Mouse (Mus musculus) erythroblast, adult 5-6 weeks (primary cell): ENCODE data around the gene Avil. TPM values are rescaled to one million over a fixed set of nuclear protein-coding genes. Genes with fewer than 3 reads are reported as not detected.

Source experiments
- ATAC-seq: replicated peaks from 2 replicates; pipeline ENCODE4 v1.8.0; 2016; ENCODE audit warnings: moderate number of reproducible peaks, mild to moderate bottlenecking, moderate TSS enrichment, inconsistent platforms; ENCODE audit not compliant: poor library complexity, low FRiP score, severe bottlenecking
- total RNA-seq, 2 experiments: library from RNA; stranded (forward) in 1 of 2; stranded (reverse) in 1 of 2; fragments of 150-400 nt in 1 of 2; fragments of 200-764, 138-1000 nt in 1 of 2; gene quantifications; 2 replicates each; pipeline versions ENCODE4 v1.2.3 to v1.2.4; 2015 to 2017; ENCODE audit warnings: low replicate concordance in 2 of 2

Gene Avil
- total RNA-seq, 2 experiments from 2014 or later = not detected

DNA sequence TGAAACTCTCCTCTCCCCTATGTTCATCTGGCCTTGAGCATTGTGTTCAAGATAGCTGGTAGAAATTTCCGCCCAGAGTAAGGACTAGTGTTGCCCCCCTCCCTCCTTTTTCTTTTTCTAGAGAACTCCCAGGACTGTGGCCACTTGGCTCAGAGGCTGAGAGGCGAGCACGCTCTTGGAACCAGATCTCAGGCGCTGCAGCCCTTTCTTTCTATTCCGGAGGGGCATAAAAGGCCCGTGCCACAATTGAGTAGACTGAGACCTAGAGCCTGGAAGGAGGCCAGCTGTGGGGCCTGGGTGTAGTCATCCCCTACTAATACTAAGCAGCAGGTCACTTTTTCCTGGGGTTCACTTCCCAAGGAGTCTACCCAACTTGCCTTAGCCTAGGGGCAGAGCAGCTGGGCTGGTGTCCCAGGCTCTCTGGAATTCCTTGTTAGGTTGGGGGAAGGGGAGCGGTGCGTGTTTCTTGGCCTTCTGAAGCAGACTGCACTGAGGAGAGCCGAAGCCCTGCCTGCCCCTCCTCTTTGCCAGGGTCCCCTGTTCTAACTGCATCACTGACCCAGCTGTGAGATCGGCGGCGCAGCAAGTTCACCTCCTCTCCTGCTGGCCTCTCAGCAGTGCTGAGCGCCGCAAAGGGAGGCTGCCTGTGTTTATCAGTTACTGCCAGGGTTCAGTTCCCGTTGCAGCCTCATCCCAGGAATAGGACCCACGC is 20.1 kb upstream of the Avil start:
- ATAC-seq = no peak

DNA sequence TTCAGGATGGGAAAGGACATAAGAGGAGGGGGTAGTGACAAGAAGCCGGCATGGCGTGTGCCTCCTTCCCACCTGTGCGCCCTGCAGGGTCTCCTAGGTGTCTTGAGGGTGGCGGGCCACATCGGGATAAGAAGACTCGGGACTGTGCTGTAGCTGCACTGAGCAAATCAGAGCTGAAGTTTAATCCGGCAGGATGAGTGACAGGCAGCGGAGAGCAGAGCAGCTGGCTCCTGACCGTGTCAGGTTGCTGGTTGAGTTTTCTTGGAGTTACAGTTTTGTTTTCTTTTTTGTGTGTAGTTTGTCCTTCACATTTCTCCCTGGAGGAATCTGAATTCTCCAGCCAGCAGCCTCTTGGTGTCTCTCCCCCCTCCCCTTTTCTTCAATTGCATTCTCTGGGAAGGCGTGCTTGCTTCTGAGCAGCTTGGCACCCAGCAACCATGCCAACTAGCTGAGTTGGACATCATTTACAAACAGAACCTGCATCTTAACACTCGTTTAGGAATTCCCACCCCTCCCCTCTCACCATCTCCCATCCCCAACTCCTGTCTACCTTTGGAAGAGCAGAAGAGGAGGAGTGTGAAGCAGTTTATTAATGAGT is 19.5 kb upstream of the Avil start:
- no peak for ATAC-seq

DNA sequence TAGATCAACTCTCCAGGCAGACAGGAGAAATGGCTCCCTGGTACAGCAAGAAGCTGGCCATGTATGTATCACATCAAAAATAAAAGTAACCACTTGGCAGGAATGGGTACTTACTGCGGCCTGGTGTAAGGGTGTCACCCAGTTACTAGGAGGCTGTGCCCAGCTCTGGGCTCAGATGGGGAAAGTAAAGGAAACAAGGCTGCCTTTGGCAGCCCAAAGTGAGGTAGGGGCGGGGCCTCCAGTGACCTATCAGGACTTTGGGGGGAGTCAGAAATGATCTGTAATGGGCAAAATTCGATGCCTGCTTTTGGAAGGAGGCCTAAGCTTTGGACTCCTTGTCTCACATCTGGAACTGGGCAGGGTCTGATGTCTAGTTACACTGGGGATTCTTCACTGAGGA is 18.8 kb upstream of the Avil start:
- no peak for ATAC-seq

DNA sequence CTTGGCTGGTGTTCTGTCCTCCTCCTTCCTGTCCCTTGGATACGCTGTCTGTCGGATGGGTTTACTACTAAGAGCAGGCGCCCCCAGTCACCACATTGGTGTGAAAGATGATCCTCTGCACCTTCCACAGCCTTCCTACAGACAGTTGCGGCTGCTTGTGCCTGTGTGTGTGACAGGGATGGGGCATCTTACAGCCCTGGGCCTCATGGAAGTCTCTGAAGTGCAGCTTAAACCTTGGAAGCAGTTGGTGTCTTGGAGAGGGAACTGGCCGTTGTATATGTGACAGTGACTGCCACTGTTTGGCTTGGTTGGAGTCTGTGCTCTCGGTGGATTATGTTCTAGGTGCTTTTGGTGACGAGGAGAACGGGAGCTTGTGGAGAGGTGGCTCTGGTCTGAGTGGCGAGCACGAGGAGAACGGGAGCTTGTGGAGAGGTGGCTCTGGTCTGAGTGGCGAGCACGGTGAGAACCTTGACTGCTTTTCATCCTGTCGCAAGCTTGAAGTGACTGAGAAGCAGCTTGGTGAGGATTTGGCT is 17.2 kb upstream of the Avil start:
- ATAC-seq = no peak

DNA sequence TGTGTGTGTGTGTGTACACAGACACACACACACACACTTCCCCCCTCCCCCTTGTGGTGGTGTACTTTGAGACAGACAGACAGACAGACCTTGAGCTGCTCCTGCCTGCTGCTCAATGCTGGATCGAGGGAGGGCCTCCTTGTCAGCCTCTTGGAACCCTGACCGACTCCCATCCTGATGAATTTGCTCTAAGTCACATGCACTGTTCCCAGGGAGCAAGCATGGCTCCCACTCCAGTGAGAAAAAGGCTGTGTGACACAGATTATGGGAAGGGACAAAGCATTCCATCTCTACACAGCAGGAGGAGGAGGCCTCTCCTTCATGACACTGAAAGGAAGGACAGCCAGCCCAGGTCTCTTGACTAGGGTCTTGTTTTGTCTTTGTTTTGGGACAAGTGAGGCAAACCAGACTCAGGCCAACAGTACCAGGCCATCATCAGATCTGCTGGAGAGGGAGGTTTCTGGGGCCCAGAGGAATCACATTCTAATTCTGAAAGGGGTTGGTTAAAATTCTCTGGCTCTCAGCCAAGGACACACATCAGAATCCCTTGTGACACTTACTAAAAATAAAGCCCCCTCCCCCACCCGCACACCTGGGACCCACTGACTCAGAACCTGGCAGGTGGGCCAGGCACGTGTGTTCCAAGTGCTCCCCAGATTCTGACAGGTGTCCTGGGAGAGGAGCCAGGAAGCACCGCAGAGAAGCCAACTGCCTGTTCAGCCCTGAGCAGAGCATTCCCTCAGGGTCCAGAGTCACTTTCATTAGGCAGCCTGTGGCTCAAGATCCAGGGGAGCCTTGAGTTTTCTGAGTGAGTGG is 16.1 kb upstream of the Avil start:
- no peak for ATAC-seq

DNA sequence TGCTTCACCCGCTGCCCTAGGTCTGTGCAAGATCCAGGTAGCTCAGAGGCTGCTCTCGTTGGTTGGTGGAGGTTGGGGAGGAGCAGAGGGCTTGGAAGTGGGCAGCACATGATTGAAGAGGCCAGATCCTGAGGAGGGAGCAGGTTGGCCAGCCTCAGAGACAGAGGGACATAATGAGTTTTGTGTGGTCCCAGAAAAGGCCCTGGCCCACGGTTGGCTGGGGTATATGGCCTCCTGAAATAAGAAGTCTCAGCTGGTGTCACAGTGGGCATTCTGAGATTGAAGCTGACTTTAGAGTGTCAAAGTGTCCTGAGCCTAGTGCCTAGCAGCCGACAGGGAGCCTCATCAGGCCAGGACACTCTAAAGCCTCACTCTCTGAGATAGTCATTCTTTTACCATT is 15.4 kb upstream of the Avil start:
- no peak for ATAC-seq

DNA sequence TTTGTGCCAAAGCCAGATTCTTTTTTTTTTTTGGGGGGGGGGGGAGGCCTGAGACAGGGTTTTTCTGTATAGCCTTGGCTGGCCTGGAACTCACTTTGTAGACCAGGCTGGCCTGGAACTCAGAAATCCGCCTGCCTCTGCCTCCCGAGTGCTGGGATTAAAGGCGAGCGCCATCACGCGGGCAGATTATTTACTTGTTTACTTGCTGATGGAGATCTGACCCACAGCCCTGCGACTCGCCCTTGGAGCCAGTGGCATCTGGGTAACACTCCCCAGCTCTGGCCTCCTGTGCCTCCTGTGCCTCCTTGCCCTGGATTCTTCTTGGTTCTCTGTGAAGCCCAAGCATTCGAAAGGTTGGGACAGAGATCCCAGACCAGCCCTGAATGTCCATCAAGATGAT is 14.9 kb upstream of the Avil start:
- ATAC-seq = no peak

DNA sequence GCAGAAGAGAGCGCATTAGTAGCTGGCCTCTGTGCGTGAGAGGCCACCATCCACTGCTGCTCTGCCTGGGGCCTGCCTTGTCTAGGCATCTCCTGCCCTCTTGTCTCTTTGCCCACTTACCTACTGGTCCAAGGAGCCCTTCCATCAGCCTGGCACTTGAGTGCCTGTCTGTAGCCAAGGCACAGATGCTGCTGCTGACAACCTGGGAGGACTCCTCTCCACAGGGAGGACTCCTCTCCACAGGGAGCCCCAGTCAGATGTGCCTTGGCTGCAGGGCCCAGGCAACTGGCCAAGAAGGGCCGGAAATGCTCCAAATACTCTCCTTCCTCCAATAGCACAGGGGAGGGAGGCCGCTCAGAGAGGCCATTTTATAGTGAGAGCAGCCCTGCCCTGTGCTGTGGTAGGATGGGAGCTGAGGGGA is 14.0 kb upstream of the Avil start:
- ATAC-seq = no peak

DNA sequence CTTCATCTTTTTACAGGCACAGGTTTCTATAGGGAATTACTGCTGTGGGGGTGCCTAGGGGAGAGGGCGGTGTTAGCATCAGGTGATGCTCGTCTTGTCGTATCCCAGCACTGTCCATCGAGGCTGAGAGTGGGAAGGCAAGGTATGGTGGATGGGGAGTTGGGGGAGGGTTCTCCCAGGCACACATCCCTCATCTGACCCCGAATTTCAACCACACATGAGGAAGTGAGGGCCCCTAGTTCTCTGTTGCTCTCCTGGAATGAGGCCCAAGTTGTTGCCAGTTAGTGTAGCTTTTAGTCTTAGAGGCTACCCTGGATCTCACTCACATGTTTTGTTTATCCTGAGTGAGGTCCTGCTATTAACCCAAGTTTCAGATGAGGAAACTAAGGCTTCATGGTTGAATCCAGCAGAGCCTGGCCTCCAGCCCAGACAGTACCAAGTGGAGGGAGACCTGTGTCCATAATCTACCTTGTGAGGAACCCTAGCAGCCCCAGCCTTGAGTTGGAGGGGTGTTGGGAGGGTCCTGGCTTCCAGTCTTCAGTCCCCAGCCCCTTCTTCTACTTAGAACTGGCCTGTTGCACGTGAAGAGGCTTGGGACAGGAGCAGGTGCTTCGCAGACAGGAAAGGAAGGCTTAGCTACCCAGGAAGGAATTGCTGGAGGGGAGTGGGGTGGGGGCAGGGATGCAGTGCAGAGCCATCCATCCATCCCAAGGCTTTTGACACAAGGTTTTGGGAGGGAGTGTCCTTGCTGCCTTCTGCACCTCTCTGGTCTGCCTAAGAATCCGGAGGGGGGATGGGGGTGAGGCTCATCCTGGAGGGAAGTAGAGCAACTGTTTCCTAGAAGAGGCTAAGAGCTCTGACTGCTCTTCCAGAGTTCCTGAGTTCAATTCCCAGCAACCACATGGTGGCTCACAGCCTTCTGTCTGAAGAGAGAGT is 13.1 kb upstream of the Avil start:
- no peak for ATAC-seq

DNA sequence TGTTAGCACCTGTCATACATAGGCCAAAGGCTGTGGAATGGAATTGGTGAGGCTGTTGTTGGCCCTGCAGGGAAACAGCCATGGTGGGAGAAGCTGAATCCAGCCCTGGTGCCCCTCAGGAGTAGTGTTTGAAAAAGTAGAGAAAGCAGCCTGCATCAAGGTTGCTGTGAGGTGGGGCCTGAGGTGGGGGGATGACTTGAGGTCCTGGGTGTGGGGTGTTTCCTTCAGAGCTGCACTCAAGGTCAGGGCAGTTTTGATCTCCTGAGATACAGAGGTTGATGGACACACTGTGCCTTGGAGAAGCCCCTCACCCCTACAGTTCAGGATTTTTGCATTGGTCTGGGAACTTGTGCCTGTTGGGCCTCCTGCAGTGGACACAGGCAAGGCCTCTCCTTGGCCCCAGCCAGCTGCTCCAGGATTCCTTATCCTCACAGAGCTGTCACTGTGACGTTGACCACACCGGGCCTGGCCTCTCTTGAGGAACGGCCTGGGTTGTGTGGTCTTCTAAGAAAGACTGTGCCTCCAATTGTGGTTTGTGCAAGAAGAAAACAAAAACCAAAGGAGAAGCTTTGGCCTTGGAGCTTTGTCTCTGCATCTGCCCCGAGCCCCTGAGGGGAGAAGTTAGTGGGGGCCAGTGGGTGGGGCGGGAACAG is 11.9 kb upstream of the Avil start:
- no peak for ATAC-seq

DNA sequence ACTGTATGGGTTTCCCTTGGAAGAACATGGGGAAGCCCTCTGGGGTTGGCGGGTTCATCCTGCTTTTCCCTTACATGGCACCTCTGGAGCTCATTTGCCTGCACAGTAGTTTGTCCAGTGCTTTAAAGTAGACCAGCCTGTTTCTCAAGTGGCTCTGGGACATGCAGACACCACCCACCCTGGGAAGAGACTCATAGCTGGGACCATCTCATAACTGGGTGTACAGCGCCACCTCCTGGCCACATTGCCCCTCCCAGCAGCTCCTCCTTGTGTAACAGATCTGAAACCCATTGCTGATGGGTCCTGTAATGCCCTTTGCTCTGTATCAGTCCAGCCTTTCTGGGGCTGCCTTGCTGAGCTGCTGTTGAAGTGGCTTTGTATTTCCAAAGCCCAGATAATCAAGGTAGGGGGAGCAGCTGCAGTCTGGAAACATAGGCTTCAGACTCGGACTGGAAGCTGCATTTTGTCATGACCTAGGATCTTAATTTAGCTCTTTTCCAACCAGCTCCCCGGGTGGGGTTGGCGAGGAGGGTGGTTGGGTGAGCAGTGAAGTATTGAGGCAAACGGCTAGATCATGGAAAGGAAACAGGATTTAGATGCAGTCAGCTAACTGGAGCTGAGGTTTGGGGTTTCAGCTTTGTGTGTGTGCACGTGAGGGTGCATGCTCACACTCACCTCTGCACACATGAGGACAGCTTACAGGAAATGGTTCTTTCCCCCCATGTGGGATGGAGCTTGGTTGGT is 10.0 kb upstream of the Avil start:
- peak; percentile 67; the same call in 1 of the 2 replicates for ATAC-seq

DNA sequence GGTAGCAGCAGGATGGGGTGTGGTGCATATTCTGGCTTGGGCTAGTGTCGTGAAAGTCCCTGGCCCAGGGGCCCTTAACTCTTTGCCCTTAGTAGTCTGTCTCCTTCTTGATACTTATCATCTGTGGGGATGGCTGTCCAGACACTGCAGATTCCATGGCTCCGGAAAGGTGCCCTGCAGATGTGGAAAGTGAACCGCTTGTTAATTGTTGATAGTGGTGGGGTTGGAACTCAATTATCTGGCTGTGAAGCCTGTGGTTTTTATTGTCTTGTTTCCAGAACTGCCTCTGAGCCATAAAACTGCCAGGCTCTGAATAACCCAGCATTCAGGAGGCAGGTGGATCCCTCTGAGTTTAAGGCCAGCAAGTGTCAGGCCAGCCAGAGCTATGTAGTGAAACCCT is 8.8 kb upstream of the Avil start:
- ATAC-seq = no peak

DNA sequence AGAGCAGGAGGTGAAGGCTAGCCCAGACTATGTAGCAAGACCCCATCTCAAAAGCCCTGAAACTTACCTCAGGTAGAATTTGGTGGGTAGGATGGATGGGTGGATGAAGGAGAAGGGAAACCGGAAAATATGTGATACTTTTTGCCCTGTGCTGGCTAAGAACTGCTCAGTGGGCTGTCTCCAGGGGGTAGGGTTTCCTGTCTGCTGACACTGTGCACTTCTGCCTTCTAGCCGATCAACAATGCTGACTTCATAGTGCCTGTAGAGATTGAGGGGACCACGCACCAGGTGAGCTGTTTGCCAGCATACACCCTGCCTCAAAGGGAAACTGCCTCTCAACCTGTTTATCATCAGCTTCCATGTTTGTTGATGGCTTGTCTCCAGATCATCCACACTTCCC is 6.9 kb upstream of the Avil start:
- no peak for ATAC-seq

DNA sequence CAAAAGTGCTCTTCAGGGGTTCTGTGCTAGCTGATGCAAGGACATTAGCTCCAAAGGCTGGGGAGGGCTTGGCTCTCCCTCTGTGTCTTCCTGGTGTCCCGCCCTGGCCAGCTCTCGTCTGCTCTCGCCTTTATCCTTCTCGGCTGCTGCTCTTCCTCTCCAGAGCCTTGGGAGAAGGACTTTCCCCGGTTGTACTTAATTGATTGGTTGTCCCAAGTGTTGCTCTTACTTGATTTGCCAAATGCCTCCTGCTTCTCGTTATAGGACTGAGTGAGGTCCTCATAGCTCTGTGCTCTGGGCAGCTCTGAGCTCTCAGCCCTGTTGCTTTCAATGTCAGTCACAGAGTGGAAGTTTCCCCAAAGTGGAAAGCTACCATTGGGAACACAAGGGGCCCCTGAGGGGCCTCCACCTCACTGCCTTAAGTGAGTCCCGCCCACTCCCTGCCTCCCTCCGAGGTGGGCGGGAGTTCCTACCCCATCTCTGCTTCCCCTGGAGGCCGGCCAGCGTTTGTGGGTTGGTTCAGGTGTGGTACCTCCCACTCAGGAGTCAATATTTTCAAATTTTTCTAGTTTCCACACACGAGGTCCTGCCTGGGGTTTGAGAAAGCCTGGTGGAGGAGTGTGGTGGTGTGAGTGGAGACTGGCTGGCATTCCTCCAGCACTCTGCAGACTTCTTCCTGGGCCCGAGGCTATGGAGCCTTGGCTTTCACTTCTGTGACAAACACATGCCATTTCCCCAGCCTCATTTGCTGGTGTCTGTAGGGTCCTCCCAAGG is 3.0 kb upstream of the Avil start:
- ATAC-seq = no peak

DNA sequence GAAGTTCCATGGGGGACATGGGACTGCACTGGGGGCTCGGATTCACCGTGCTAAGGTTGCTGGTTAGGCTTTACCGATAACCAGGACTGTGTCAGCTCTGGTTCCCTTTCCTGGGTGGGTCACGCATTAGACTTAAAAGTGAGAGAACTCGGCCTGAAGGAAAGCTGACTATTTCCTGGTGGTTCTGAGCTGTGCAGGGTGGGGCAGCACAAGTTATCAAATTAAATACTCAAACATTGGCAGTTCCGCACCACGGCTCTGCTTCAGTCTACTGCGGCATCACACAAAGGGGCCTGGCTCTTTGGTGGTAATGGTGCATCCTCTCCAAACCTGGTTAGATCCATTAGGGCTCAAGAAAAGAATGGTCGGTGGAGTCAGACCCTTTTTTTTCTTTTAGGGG is 788 bp downstream of the Avil start:
- ATAC-seq = no peak

DNA sequence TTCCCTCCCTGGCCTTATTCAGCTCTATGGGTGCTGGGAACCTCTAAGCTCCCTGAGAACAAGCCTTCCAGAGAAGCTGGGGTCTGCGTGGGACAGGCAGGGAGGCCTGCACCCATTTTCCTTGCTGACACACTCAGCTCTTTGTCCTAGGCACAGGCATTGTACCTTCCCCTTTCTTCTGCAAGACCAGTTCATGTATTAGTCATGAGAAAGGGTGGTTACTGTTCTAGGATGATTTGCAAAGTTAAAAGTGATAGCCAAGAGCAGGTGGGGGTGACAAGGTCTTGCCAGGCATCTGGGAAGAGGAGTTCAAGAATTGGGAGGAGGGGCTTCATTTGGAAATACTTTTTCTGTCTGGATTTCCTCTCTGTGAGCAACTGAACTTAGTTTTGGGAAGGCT is 1.5 kb downstream of the Avil start:
- ATAC-seq = no peak

DNA sequence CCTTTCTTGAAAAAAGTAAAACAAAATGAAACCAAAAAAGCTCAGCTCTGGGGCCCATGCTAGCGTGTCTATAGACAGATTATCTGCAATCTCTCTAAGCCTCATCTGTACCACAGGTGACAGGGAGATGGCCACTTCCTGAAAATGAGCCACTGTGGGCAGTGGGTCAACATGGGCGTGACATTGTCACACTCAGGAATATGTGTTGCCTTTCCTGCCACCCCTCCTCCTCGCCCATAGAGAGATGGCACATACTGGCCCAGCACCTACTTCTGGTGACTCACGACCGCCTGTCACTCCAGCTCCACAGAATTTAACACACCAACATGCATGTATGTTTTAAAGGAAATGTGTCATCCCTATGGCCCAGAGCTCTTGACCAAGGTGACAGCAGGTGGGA is 2.3 kb downstream of the Avil start:
- ATAC-seq = no peak

DNA sequence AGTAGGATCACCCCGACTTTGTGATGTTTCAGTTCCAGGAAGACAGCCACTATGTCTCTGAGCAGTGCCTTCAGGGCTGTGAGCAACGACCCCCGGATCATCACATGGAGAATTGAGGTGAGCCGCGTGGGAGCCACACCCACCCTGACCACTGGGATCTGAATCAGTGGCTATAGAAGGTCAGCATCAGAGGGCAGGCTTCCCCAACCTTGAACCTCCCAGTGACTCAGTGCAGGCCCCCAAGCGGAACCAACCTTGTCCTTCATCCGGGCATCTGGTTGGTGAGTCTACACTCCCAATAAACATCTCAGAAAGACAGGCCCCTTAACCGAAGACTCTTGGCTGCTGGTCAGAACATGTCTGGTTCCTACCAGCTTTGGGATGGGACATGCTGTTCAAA is 2.8 kb downstream of the Avil start:
- ATAC-seq = no peak
